Mouse (Mus musculus) liver, adult (tissue): Measurements from ENCODE around the gene Mras.

Source experiments
- GATA4 ChIP-seq: IDR thresholded peaks from 2 replicates; pipeline ENCODE4 v1.6.1; 2014; ENCODE audit warnings: mild to moderate bottlenecking, low read length; ENCODE audit not compliant: insufficient replicate concordance

Mras gene

DNA sequence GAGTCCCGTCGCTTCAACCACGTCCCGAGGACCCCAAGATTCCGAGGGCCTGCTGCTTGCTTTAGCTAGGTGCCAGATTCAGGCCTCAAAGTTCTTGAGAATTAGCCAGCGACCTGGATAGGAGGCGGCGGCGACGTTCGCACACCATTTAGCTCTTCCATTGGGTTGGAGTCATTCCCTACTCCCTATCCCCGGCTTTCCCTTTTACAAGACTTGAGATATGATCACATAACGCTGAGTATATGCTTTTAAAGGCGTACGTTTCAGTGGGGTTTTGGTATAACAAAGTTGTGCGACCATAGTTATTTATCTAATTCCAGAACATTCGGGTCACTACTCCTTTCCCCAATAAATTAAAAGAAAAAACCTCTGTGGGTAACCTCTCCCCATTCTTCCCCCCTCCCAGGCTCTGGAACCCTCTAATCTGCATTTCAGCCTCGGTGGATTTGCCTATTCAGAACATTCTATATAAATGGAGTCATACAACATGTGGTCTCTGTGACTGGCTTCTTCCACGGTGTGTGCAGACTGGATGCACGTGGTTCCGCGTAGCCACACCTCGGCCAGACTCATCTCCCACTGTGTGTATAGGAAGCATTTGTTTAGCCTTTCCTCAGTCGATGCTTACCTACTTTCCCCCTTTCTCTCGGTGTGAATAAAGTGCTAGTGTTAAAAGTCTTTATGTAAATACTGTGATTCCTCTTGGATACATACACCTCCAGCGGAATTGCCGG lies at the start of gene Mras:
Mras (minus strand) TSS at position 351 of the 734 bp plus-strand sequence.
- TF ChIP-seq GATA4, result no peak

GRCm38 (mm10) chr9:99485144-99485543 lies 48.0 kb upstream of the Mras start:
- TF ChIP-seq GATA4, result no peak

DNA sequence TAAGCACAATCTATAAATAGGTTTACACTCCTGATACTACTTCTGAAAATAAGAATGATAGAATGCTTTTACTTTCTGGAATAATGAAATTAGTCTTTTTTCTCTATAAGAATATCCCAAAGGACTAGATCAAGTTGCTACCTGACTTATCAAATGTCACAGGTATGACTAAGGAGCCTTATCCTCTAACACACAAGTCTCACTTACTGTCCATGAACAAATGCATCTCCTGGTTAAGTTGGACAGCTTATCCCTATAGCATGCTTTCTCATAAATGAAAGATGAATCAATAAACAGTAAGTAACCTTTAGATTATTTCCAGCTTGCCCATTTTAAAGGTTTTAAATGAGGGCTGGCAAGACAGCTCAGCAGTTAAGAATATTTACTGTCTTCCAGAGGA lies 47.5 kb upstream of the Mras start:
- TF ChIP-seq GATA4, result no peak

- TF ChIP-seq GATA4, result no peak
These were observed 46.0 kb upstream of the Mras start for GRCm38 (mm10) chr9:99483191-99483590.

DNA sequence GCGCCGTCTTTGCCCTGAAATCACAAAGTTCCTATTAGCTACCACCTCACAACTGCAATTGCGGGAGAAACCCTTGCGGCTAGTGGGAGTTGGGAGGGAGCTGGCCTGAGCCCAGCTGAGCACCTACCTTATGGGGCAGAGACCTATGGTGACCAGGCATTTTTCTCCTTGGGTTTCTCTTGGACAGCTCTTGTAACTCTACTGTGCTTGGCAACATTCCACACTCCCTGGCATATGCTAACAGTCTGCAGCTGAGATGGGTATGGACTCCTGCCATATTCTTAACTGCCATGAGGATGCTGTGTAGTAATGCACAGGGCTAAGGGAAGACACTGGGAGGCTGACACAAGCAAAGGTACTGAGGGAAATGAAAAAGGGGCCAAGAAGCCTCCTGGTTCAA lies 43.6 kb upstream of the Mras start:
- no peak for TF ChIP-seq GATA4

GRCm38 (mm10) chr9:99479181-99479711 lies 42.1 kb upstream of the Mras start:
- TF ChIP-seq GATA4, result no peak

- TF ChIP-seq GATA4, result no peak
These were observed 34.2 kb upstream of the Mras start for GRCm38 (mm10) chr9:99471334-99471733.

DNA sequence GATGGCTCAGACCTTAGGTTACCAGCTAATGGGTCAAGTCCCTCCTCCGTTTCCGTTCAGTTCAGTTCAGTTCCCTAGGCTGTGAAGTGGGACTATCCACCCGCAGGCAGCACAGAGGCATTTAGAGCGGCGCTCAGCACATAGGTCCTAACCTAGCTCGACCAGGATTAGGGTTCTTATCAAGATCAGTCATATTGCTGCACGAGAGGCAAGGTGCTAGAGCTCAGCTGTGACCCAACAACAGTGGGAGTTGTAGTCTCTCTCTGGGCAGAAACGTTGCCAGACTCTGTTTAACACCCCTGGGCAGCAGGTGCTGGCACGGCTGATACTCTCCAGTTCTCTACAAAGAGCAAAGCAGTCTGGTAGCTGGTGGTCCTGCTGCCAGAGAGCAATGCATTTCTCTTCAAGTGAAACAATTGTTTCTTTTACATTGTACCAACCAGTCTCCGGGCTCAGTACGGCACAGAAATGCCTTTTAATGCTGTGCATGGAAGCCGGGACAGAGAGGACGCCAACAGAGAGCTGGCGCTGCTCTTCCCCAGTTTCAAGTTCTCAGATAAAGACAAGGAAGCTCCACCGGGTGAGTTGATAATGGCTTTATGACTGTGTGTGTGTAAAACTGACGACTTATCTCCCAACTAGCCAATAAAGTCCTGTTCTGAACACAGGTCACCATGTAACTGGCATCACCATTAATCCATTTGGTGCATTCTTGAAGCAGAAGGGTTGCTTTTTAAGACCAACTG lies 33.3 kb upstream of the Mras start:
- TF ChIP-seq GATA4, result no peak

DNA sequence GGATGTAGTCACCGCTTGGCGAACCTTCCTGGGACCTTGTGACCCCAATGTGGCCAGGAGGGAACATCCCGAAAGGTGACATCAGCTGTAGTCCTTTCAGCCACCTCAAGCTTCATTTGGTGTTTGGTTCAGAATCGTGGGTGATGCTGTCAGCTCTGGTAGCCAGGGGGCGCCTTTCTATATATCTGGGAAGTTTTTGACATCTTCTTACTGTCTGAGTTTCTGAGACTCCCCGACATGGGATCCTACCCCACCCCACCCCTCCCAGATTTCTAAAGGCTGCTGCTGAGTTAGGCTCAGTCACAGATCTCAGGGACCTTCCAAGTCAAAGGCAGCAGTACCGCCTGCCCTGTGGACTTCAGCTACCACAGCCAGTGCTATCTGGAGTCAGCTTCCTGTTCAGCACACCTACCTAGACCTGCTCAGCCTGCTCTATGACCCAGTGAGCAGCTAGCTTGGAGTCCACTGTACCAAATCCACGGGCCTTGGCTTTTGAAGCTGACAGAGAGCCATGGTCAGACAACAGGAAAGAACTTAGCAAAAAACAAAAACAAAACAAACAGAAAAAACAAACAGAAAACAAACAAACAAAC lies 32.6 kb upstream of the Mras start:
- no peak for TF ChIP-seq GATA4

GRCm38 (mm10) chr9:99468572-99468971 lies 31.4 kb upstream of the Mras start:
- no peak for TF ChIP-seq GATA4

GRCm38 (mm10) chr9:99464876-99465275 lies 27.7 kb upstream of the Mras start:
- TF ChIP-seq GATA4, result no peak

- TF ChIP-seq GATA4, result no peak
These were observed 22.5 kb upstream of the Mras start for GRCm38 (mm10) chr9:99459730-99460129.

GRCm38 (mm10) chr9:99458529-99459208 lies 21.5 kb upstream of the Mras start:
- no peak for TF ChIP-seq GATA4

- TF ChIP-seq GATA4, result no peak
These were observed 17.0 kb upstream of the Mras start for GRCm38 (mm10) chr9:99454211-99454610.

DNA sequence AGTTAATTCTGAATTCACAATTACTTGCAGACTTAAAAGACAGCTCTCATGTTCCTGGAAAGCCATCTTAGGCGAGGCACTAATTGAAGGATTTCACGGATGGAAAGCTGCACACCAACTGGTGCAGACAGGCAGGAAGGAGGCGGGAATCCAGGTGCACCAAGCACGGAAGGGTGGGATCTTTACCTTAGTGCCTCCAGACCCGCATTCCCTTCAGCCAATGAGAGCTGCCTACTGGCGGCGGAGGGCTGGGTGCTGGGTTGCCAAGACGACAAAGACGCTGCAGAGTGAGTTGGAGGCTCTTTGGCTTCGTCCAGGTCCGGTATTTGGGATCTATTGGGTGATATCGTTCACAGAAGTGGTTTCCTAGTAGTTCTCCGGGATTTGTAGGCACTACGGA lies 14.0 kb upstream of the Mras start, which contains the start of gene Nme9:
Nme9 (plus strand) TSS at position 315 of the 400 bp plus-strand sequence.
- no peak for TF ChIP-seq GATA4
